Mouse (Mus musculus) stomach, postnatal 0 days (tissue): ENCODE results near the gene Bmp10.

ENCODE experiments used
- CTCF ChIP-seq: IDR thresholded peaks from 2 replicates; pipeline ENCODE4 v1.5.1; 2016; ENCODE audit warnings: antibody characterized with exemption, low read depth, mild to moderate bottlenecking, moderate library complexity
- EP300 ChIP-seq: optimal IDR thresholded peaks from 2 replicates; pipeline ENCODE3; 2016; ENCODE audit warnings: antibody characterized with exemption

DNA sequence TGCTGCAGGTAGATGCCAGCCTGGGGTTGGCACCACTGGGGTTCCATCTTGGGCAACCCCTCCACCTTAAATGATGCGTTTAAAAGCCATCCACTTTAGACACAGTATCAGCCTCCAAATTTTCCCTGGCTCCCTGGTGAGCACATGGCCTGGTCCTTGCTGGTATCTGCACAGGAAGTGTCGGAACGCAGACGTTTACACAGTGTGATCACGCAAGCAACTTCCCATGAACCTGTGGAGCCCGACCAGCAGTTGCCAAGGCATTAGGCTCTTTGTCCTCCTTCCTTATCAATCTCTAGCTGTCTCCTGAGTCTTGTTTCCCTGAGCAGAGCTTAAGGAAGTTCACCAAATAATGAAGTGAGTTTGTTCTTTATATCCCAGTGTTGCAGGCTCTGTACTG lies 26.7 kb downstream of the Bmp10 start:
- TF ChIP-seq CTCF (no peak), EP300 (no peak)
